ENCODE assay signal across 19 mouse cellular contexts in genomic region chr10:111966394-111966793, GRCm38 (mm10). TPM values are rescaled to one million over a fixed set of nuclear protein-coding genes. Genes with fewer than 3 reads are reported as not detected.
DNase-seq lines count a peak whose midpoint lies in the region; ATAC-seq and TF ChIP-seq lines count a peak whose summit lies in the region.
"Had no signal": no experiment of that assay in that cellular context is flagged by ENCODE, and none has a peak within 500 bp of the region (broad histone marks: within the 10 kb centered on the region; RNA-seq: fewer than 3 reads in every experiment).

No protein-coding gene starts in this region.

- H3K36me3 ChIP-seq in intestine, embryonic 14.5 days (ENCODE audit: control insufficient read depth, insufficient read depth, low read length): no peaks in the 10 kb centered on the region
- H3K36me3 ChIP-seq in intestine, embryonic 16.5 days (ENCODE audit: control insufficient read depth, insufficient read depth, low read length): no peaks in the 10 kb centered on the region
- no peaks in the 10 kb centered on the region for H3K36me3 ChIP-seq in lung, postnatal 0 days (ENCODE audit: insufficient read depth, low read length)
- H3K36me3 ChIP-seq: embryonic facial prominence, embryonic 15.5 days; heart, embryonic 15.5 days; liver, embryonic 15.5 days had no signal

- no peaks in the 10 kb centered on the region for H3K4me1 ChIP-seq in intestine, embryonic 14.5 days (replicated peaks; ENCODE audit: control insufficient read depth, insufficient read depth, low read length)
- H3K4me1 ChIP-seq in intestine, embryonic 16.5 days (ENCODE audit: control insufficient read depth, insufficient read depth, low read length): no peaks in the 10 kb centered on the region
- H3K4me1 ChIP-seq in lung, postnatal 0 days (ENCODE audit: insufficient read depth, low read depth, low read length): no peaks in the 10 kb centered on the region
- H3K4me1 ChIP-seq: embryonic facial prominence, embryonic 15.5 days; forebrain, embryonic 13.5 days; heart, embryonic 15.5 days; liver, embryonic 15.5 days had no signal

- no peaks in the 10 kb centered on the region for H3K9me3 ChIP-seq in intestine, embryonic 14.5 days (ENCODE audit: control insufficient read depth, low read length)
- no peaks in the 10 kb centered on the region for H3K9me3 ChIP-seq in intestine, embryonic 16.5 days (ENCODE audit: control insufficient read depth, low read length)
- H3K9me3 ChIP-seq in lung, postnatal 0 days (ENCODE audit: low read length): no peaks in the 10 kb centered on the region
- H3K9me3 ChIP-seq: embryonic facial prominence, embryonic 15.5 days; forebrain, embryonic 13.5 days; heart, embryonic 15.5 days; liver, embryonic 15.5 days had no signal

- ATAC-seq in intestine, embryonic 14.5 days (replicated peaks; ENCODE audit: low FRiP score, low TSS enrichment, low read depth): 0 out of 2 replicates have a peak, but pooled peaks have one; percentile 53
- no peak for ATAC-seq in intestine, embryonic 16.5 days
- no peak for ATAC-seq in lung, postnatal 0 days
- ATAC-seq in megakaryocyte, adult 5-6 weeks (ENCODE audit: poor library complexity, severe bottlenecking): no peak
- ATAC-seq: activated CD4-positive, CD25-positive, alpha-beta regulatory T cell, adult 4 months; forebrain, embryonic 13.5 days; inflammation-experienced regulatory T-cells, adult 6 months had no signal

- H3K4me3 ChIP-seq in intestine, embryonic 14.5 days (ENCODE audit: low read depth, low read length): no peak overlapping the region
- H3K4me3 ChIP-seq in intestine, embryonic 16.5 days (ENCODE audit: low read length): no peak overlapping the region
- no peak overlapping the region for H3K4me3 ChIP-seq in lung, postnatal 0 days (ENCODE audit: low read depth, low read length)
- H3K4me3 ChIP-seq: embryonic facial prominence, embryonic 15.5 days; forebrain, embryonic 13.5 days; heart, embryonic 15.5 days; liver, embryonic 15.5 days had no signal

- TF ChIP-seq POLR2A in brain, embryonic 14.5 days (IDR thresholded peaks at IDR 0.05; ENCODE audit: borderline replicate concordance, extremely low read depth, insufficient read depth, insufficient read length, poor library complexity, severe bottlenecking): no peak

- no peaks in the 10 kb centered on the region for H3K27me3 ChIP-seq in intestine, embryonic 14.5 days (replicated peaks; ENCODE audit: control insufficient read depth, insufficient read depth, low read length)
- no peaks in the 10 kb centered on the region for H3K27me3 ChIP-seq in intestine, embryonic 16.5 days (replicated peaks; ENCODE audit: control insufficient read depth, insufficient read depth, low read length)
- H3K27me3 ChIP-seq in lung, postnatal 0 days (replicated peaks; ENCODE audit: insufficient read depth, low read length): no peaks in the 10 kb centered on the region
- H3K27me3 ChIP-seq: embryonic facial prominence, embryonic 15.5 days; forebrain, embryonic 13.5 days; heart, embryonic 15.5 days; liver, embryonic 15.5 days had no signal

- DNase-seq in embryo, embryonic 10 days (ENCODE audit: low spot score): peak; percentile 14
- DNase-seq in embryo, embryonic 9.5 days (ENCODE audit: extremely low spot score): no peak
- DNase-seq in intestine, embryonic 14.5 days (ENCODE audit: low spot score): no peak
- DNase-seq in lung, postnatal 0 days (ENCODE audit: low spot score): peak; percentile 25
- no peak for DNase-seq in lung, adult 18-20 months
- DNase-seq in brain, embryonic 14.5 days (ENCODE audit: low read depth): no peak
- DNase-seq: cerebellum, adult 2 months; gastrocnemius, postnatal 25 days; kidney, postnatal 4 days; right cerebral cortex, postnatal 14 days; thymus, adult 2 months had no signal

- H3K4me2 ChIP-seq in intestine, embryonic 14.5 days (ENCODE audit: low read length): no peak overlapping the region
- no peak overlapping the region for H3K4me2 ChIP-seq in intestine, embryonic 16.5 days (ENCODE audit: low read depth, low read length)
- no peak overlapping the region for H3K4me2 ChIP-seq in lung, postnatal 0 days (replicated peaks; ENCODE audit: low read depth, low read length)
- H3K4me2 ChIP-seq: embryonic facial prominence, embryonic 15.5 days; forebrain, embryonic 13.5 days; heart, embryonic 15.5 days; liver, embryonic 15.5 days had no signal

- no peak overlapping the region for H3K9ac ChIP-seq in intestine, embryonic 14.5 days (ENCODE audit: low read length)
- no peak overlapping the region for H3K9ac ChIP-seq in intestine, embryonic 16.5 days (ENCODE audit: low read depth, low read length)
- no peak overlapping the region for H3K9ac ChIP-seq in lung, postnatal 0 days (replicated peaks; ENCODE audit: low read depth)
- H3K9ac ChIP-seq: embryonic facial prominence, embryonic 15.5 days; forebrain, embryonic 13.5 days; heart, embryonic 15.5 days; liver, embryonic 15.5 days had no signal

- no peak overlapping the region for H3K27ac ChIP-seq in intestine, embryonic 14.5 days (ENCODE audit: low read depth)
- H3K27ac ChIP-seq in intestine, embryonic 16.5 days (ENCODE audit: low read length): no peak overlapping the region
- no peak overlapping the region for H3K27ac ChIP-seq in lung, postnatal 0 days (ENCODE audit: low read length)
- H3K27ac ChIP-seq: embryonic facial prominence, embryonic 15.5 days; forebrain, embryonic 13.5 days; heart, embryonic 15.5 days; liver, embryonic 15.5 days had no signal

- TF ChIP-seq EP300 in lung, postnatal 0 days (IDR thresholded peaks at IDR 0.05): no peak

- WGBS in intestine, embryonic 14.5 days: 55% methylated on average over 4 of the region's 4 CpGs
- WGBS in intestine, embryonic 16.5 days: 42% methylated on average over 4 of the region's 4 CpGs
- 41% methylated on average over 4 of the region's 4 CpGs for WGBS in lung, postnatal 0 days

- peak; percentile 64 for TF ChIP-seq CTCF in lung, postnatal 0 days (IDR thresholded peaks at IDR 0.05)
- peak; percentile 31; the same call in 1 of the 2 replicates for TF ChIP-seq CTCF in brain, embryonic 14.5 days (IDR thresholded peaks at IDR 0.05; ENCODE audit: borderline replicate concordance, extremely low read depth, insufficient read depth, insufficient read length)

RNA-seq across cellular contexts. Expression of gene Krr1, which starts 6.1 kb away (rescaled TPM):
- polyA plus RNA-seq in intestine, embryonic 14.5 days (2014; fragmentation: Nextera tagmentation; extraction: Ambion mirVana): 47.4 and 47.6 TPM in 2 replicates
- 32.3 and 35.7 TPM in 2 replicates for polyA plus RNA-seq in intestine, embryonic 16.5 days (2015; fragmentation: Nextera tagmentation; extraction: Ambion mirVana)
- 18.6 and 20.6 TPM in 2 replicates for polyA plus RNA-seq in lung, postnatal 0 days (2015; fragmentation: Nextera tagmentation; extraction: Ambion mirVana)
- polyA plus RNA-seq in brain, embryonic 14.5 days (2012; rRNA removed): 24.9 and 29.9 TPM in 2 replicates
- 46.2 and 50.3 TPM in 2 replicates for total RNA-seq in megakaryocyte, adult 5-6 weeks (2015)
- total RNA-seq in megakaryocyte, adult 5-6 weeks (2017): 29.0 and 33.3 TPM in 2 replicates

RNA-seq across cellular contexts. Expression of gene Glipr1, which starts 36.0 kb away (rescaled TPM):
- polyA plus RNA-seq in intestine, embryonic 14.5 days (2014; fragmentation: Nextera tagmentation; extraction: Ambion mirVana): 9.7 and 10.1 TPM in 2 replicates
- polyA plus RNA-seq in intestine, embryonic 16.5 days (2015; fragmentation: Nextera tagmentation; extraction: Ambion mirVana): 13.5 and 14.6 TPM in 2 replicates
- 9.4 and 9.6 TPM in 2 replicates for polyA plus RNA-seq in lung, postnatal 0 days (2015; fragmentation: Nextera tagmentation; extraction: Ambion mirVana)
- polyA plus RNA-seq in brain, embryonic 14.5 days (2012; rRNA removed): 0.68 and 0.79 TPM in 2 replicates
- 703 and 727 TPM in 2 replicates for total RNA-seq in megakaryocyte, adult 5-6 weeks (2015)
- 548 and 598 TPM in 2 replicates for total RNA-seq in megakaryocyte, adult 5-6 weeks (2017)
- total RNA-seq: gastrocnemius, postnatal 25 days had no signal

Comparison
In these comparisons a context has a peak if more than half of its experiments do, and no peak if none do; other contexts are left out.
1. DNase-seq: peak in embryo, embryonic 10 days (single experiment) and lung, postnatal 0 days (single experiment); none in embryo, embryonic 9.5 days (single experiment), intestine, embryonic 14.5 days (single experiment), lung, adult 18-20 months (0 of 2) and brain, embryonic 14.5 days (single experiment).